Mouse (Mus musculus) midbrain, embryonic 11.5 days (tissue): Measurements from ENCODE around the gene Dkk2. TPM values are rescaled to one million over a fixed set of nuclear protein-coding genes. Genes with fewer than 3 reads are reported as not detected.

Source experiments
- ATAC-seq: fragments of 200-750 bp; cut with Nextera tagmentation; 2 replicates; pipeline ENCODE4 v1.8.0; 2017; ENCODE audit warnings: moderate TSS enrichment, moderate library complexity; ENCODE audit not compliant: low FRiP score
- DNase-seq: peaks from one replicate; pipeline ENCODE4 v3.0.0; 2015; ENCODE audit warnings: low spot score; ENCODE audit errors: missing footprints
- H3K27ac ChIP-seq: fragments of 300-500 bp; sonication (generic); 2 replicates; pipeline ENCODE4 v1.5.1; 2014; ENCODE audit warnings: low read depth, low read length
- H3K27me3 ChIP-seq: fragments of 300-500 bp; sonication (generic); 2 replicates; pipeline ENCODE4 v1.6.1; 2014; ENCODE audit warnings: mild to moderate bottlenecking, low read length, moderate library complexity, mixed read lengths; ENCODE audit not compliant: control insufficient read depth, insufficient read depth
- H3K36me3 ChIP-seq: fragments of 300-500 bp; sonication (generic); 2 replicates; pipeline ENCODE4 v1.6.1; 2014; ENCODE audit warnings: mild to moderate bottlenecking, low read length, moderate library complexity, mixed read lengths; ENCODE audit not compliant: control insufficient read depth, insufficient read depth
- H3K4me1 ChIP-seq: fragments of 300-500 bp; sonication (generic); 2 replicates; pipeline ENCODE4 v1.6.1; 2014; ENCODE audit warnings: low read length; ENCODE audit not compliant: control insufficient read depth, insufficient read depth
- H3K4me2 ChIP-seq: fragments of 300-500 bp; sonication (generic); 2 replicates; pipeline ENCODE4 v1.6.1; 2014; ENCODE audit warnings: mild to moderate bottlenecking, moderate library complexity
- H3K4me3 ChIP-seq: fragments of 300-500 bp; sonication (generic); 2 replicates; pipeline ENCODE4 v1.5.1; 2014; ENCODE audit warnings: low read depth, low read length
- H3K9ac ChIP-seq: fragments of 300-500 bp; sonication (generic); 2 replicates; pipeline ENCODE4 v1.6.1; 2014; ENCODE audit warnings: low read length
- H3K9me3 ChIP-seq: fragments of 300-500 bp; sonication (generic); 2 replicates; pipeline ENCODE4 v1.6.1; 2016; ENCODE audit warnings: low read length; ENCODE audit not compliant: control insufficient read depth
- WGBS: fragments of 180-500 bp; shearing (Covaris S2); extraction: QIAGEN DNeasy Blood & Tissue Kit; methylation state at CpG from one replicate; pipeline ENCODE4 v1.1.7; 2014; 5-methylcytosine and 5-hydroxymethylcytosine counted together
- polyA plus RNA-seq: library from polyadenylated mRNA; unstranded; fragments of >200 nt; fragmentation: Nextera tagmentation; extraction: Ambion mirVana; gene quantifications from 2 replicates; pipeline ENCODE4 v1.2.1, GENCODE M21; 2014

Gene Dkk2
- polyA plus RNA-seq, 1 experiment from 2014 or later: 19.6 TPM

- WGBS: 47% methylated on average over 2 of the region's 2 CpGs
- Histone ChIP-seq H3K9me3 (no peaks in the 10 kb centered on the region), H3K4me3 (no peak overlapping the region), H3K27me3 (no peaks in the 10 kb centered on the region), H3K9ac (no peak overlapping the region), H3K4me2 (no peak overlapping the region), H3K27ac (no peak overlapping the region), H3K4me1 (no peaks in the 10 kb centered on the region), H3K36me3 (no peaks in the 10 kb centered on the region)
- ATAC-seq: no peak
- DNase-seq: no peak
These were observed 14.1 kb upstream of the Dkk2 start for GRCm38 (mm10) chr3:132070949-132071348.

GRCm38 (mm10) chr3:132084018-132084417 is 1.1 kb upstream of the Dkk2 start:
- Histone ChIP-seq H3K9me3 (no peaks in the 10 kb centered on the region), H3K4me3 (peak overlapping the region; percentile 51), H3K27me3 (peaks cover 17% of the 10 kb centered on the region), H3K36me3 (no peaks in the 10 kb centered on the region), H3K27ac (no peak overlapping the region), H3K9ac (peak overlapping the region; percentile 6; the same call in 1 of the 2 replicates), H3K4me2 (peak overlapping the region; percentile 64), H3K4me1 (peaks cover 17% of the 10 kb centered on the region)
- whole genome bisulfite sequencing: 3% methylated on average over 13 of the region's 13 CpGs
- DNase-seq: peak; percentile 96
- peak; percentile 76 for ATAC-seq

GRCm38 (mm10) chr3:132084680-132085079 is 412 bp upstream of the Dkk2 start:
- H3K4me3 ChIP-seq: peak overlapping the region; percentile 51
- no peaks in the 10 kb centered on the region for H3K36me3 ChIP-seq
- H3K27ac ChIP-seq: no peak overlapping the region
- H3K27me3 ChIP-seq: peaks cover 17% of the 10 kb centered on the region
- peaks cover 17% of the 10 kb centered on the region for H3K4me1 ChIP-seq
- ATAC-seq (peak; percentile 18), DNase-seq (peak; percentile 91)
- peak overlapping the region; percentile 30; the same call in 1 of the 2 replicates for H3K9ac ChIP-seq
- WGBS: 5% methylated on average over 8 of the region's 8 CpGs
- H3K4me2 ChIP-seq: peak overlapping the region; percentile 64
- H3K9me3 ChIP-seq: no peaks in the 10 kb centered on the region

GRCm38 (mm10) chr3:132085823-132086350 is 795 bp downstream of the Dkk2 start:
- DNase-seq (peak; percentile 94), ATAC-seq (peak; percentile 1; the same call in 1 of the 2 replicates)
- no peaks in the 10 kb centered on the region for H3K36me3 ChIP-seq
- peaks cover 17% of the 10 kb centered on the region for H3K4me1 ChIP-seq
- H3K4me2 ChIP-seq: peak overlapping the region; percentile 64
- peak overlapping the region; percentile 51 for H3K4me3 ChIP-seq
- no peak overlapping the region for H3K27ac ChIP-seq
- peak overlapping the region; percentile 57 for H3K9ac ChIP-seq
- under 1% methylated on average over 23 of the region's 23 CpGs for WGBS
- H3K9me3 ChIP-seq: no peaks in the 10 kb centered on the region
- H3K27me3 ChIP-seq: peaks cover 17% of the 10 kb centered on the region

GRCm38 (mm10) chr3:132086461-132086860 is 1.4 kb downstream of the Dkk2 start:
- DNase-seq: peak; percentile 90
- H3K36me3 ChIP-seq: no peaks in the 10 kb centered on the region
- peaks cover 17% of the 10 kb centered on the region for H3K4me1 ChIP-seq
- no peak for ATAC-seq
- H3K4me2 ChIP-seq: peak overlapping the region; percentile 64
- H3K4me3 ChIP-seq: peak overlapping the region; percentile 51
- H3K27me3 ChIP-seq: peaks cover 17% of the 10 kb centered on the region
- 24% methylated on average over 5 of the region's 5 CpGs for WGBS
- no peak overlapping the region for H3K27ac ChIP-seq
- H3K9me3 ChIP-seq: no peaks in the 10 kb centered on the region
- H3K9ac ChIP-seq: peak overlapping the region; percentile 57; the same call in 1 of the 2 replicates

GRCm38 (mm10) chr3:132087011-132087486 is 2.0 kb downstream of the Dkk2 start:
- peak; percentile 79 for ATAC-seq
- Histone ChIP-seq H3K4me3 (peak overlapping the region; percentile 51), H3K9ac (peak overlapping the region; percentile 45)

GRCm38 (mm10) chr3:132092983-132093382 is 7.9 kb downstream of the Dkk2 start:
- Histone ChIP-seq H3K4me2 (no peak overlapping the region), H3K36me3 (no peaks in the 10 kb centered on the region), H3K27me3 (no peaks in the 10 kb centered on the region), H3K9me3 (no peaks in the 10 kb centered on the region; the same call in 1 of the 2 replicates), H3K27ac (no peak overlapping the region), H3K4me1 (no peaks in the 10 kb centered on the region), H3K9ac (no peak overlapping the region), H3K4me3 (no peak overlapping the region)
- 84% methylated on average over 3 of the region's 3 CpGs for WGBS
- DNase-seq (no peak), ATAC-seq (no peak)

More at GRCm38 (mm10) chr3:132087011-132087486, 2.0 kb downstream of the Dkk2 start:
- Histone ChIP-seq H3K4me1 (peaks cover 17% of the 10 kb centered on the region), H3K4me2 (peak overlapping the region; percentile 64), H3K36me3 (no peaks in the 10 kb centered on the region), H3K27ac (no peak overlapping the region), H3K9me3 (no peaks in the 10 kb centered on the region), H3K27me3 (peaks cover 17% of the 10 kb centered on the region)
- DNase-seq: peak; percentile 96
- WGBS: under 1% methylated on average over 20 of the region's 21 CpGs

GRCm38 (mm10) chr3:132096296-132096695 is 11.2 kb downstream of the Dkk2 start:
- 89% methylated on average over 6 of the region's 6 CpGs for WGBS
- Histone ChIP-seq H3K4me3 (no peak overlapping the region), H3K4me1 (no peaks in the 10 kb centered on the region), H3K36me3 (no peaks in the 10 kb centered on the region), H3K27ac (no peak overlapping the region), H3K9me3 (no peaks in the 10 kb centered on the region; the same call in 1 of the 2 replicates), H3K9ac (no peak overlapping the region), H3K4me2 (no peak overlapping the region), H3K27me3 (no peaks in the 10 kb centered on the region)
- DNase-seq (no peak), ATAC-seq (no peak)

GRCm38 (mm10) chr3:132100746-132101145 is 15.7 kb downstream of the Dkk2 start:
- Histone ChIP-seq H3K4me1 (no peaks in the 10 kb centered on the region), H3K9me3 (no peaks in the 10 kb centered on the region), H3K4me3 (no peak overlapping the region), H3K27me3 (no peaks in the 10 kb centered on the region), H3K27ac (no peak overlapping the region), H3K4me2 (no peak overlapping the region), H3K9ac (no peak overlapping the region), H3K36me3 (no peaks in the 10 kb centered on the region)
- ATAC-seq (no peak), DNase-seq (no peak)
- 81% methylated on average over 3 of the region's 3 CpGs for WGBS
